Mouse (Mus musculus) brain, adult 2 months (tissue): ENCODE measurements at regions not wholly inside any gene's neighbourhood (a gene's known extent, or its start where the extent isn't known, plus 50 kb on each side); places are given as distances from the start of the nearest gene placed in this dataset.

Source experiments
- DNase-seq: peaks from one replicate; pipeline ENCODE4 v3.0.0; 2011; ENCODE audit warnings: low read depth, low spot score

- DNase-seq: peak; percentile 88
Measured at GRCm38 (mm10) chr7:59178326-59178725, 50.2 kb upstream of the Ube3a start.
